Mouse (Mus musculus) testis, postnatal 10 days (tissue): ENCODE data around the gene Lmln.
"Not testable (repeated sequence)": the region's sequence is repeated elsewhere in the genome, so short reads cannot be mapped to it uniquely, and the experiment has no call there.

Source experiments
- DNase-seq: peaks from one replicate; pipeline ENCODE4 v3.0.0; 2021; ENCODE audit warnings: low spot score

Lmln gene

GRCm38 (mm10) chr16:33062024-33062681 is at the start of gene Lmln:
Lmln (plus strand) TSS chr16:33062521.
- DNase-seq: peak; percentile 88

DNA sequence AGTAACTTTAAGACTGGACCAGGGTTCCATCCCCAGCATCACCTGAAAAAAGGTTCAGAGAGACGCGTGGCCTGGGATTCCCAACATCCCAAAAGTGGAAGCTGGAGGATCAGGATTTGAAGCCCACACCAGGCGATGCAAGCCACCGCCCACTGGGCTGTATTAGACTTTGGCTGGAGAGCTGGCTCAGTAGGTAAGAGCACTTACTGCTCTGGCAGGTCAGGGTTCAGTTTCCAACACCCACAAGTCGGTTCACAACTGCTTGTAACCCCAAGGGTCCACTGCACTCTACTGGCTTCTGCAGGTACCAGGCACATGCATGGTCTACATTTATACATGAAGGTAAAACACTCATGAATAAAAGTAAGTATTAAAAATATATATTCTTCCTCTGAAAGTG is 48.5 kb upstream of the Lmln start:
- no peak for DNase-seq

DNA sequence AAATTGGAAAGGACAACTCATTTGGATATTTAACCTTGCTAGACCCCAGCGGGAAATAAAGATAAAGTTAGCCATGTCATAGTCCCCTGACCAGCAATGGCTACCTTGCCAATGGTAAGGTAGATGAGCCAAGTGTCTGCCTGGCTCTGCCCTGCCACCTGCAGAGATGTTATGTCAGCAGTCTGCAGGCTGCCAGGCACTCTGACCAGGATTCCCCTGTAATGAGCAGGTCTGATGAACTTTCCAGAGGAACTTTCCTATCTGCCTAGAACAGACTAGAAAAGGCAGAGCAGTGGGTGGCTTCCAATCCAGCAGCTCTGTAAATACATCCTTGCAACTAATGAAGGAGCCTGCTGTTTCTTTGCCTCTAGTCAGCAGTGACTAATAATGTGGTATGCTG is 47.4 kb upstream of the Lmln start:
- DNase-seq: no peak

DNA sequence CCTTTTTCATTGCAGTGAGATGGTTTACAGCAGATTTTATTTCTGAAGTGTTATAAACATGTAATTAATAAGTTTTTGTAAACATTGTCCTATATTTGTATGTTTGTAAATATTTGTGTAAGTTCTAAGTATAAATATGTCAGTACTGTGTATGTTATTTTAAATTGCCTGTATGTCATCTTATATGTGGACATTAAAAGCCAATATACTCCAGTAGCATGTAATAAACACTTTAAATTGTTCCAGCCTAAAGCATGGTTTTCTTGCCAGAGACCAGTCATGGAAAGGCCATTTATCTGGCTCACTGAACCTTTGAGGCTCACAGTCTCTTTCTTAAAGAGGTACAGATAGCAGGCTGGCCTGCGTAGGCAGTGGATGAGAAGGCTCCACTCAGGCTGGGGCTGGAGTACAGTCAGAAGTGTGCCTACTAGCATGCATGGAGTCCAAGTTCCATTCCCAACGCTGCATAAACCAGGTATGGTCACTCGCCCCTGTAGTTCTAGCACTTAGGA is 46.9 kb upstream of the Lmln start:
- no peak for DNase-seq

GRCm38 (mm10) chr16:33015986-33016385 is 46.3 kb upstream of the Lmln start:
- DNase-seq: no peak

- no peak for DNase-seq
Measured at GRCm38 (mm10) chr16:33017677-33018349, 44.5 kb upstream of the Lmln start.

DNA sequence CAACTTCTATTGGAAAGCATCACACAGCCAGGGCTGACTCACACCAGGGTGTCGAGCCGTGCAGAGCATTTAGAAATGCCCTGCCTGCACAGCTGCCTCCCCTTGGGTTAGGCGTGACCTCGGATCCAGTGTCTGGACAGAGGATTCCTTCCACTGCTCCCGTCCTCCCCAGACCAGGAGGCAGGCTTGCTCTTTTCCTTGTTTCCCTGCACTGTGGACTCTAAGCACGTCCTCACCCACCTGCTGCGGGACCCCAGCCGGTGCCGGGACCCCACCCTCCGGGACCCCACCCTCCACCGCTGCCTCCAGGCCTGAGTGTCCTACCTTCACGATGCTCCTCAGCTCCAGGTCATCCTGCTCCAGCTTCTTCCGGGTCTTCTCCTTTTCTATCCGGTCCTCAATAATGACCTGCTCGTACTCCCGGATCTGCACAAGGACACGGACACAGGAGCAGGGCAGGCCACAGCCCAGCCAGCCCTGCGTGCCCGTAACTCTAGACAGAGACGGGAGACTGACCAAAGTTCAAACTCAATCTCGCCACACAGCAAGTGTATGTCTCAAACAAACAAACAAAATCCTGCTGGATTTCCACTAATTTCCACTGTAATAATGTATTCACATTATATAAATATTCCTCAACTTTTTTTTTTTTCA is 43.1 kb upstream of the Lmln start:
- DNase-seq: peak; percentile 53

DNA sequence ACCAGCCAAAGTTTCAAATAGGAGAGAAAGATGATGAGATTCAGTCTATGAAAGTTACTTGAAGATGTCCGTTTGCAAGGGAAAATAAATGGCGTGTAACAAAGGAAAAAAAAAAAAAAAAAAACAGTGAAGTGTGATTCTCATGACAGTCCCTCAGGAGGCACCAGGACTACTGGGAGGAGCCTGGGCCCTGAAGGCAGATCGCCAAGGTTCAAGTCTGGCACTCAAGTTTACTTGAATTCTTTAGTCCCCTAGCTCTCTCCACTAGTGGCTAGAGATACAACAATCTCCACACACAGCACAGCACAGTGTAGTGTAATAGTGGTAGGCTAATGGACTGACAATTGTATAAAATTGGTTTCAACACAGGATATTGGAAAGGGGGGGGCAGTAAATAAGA is 40.9 kb upstream of the Lmln start:
- no peak for DNase-seq

- DNase-seq: peak; percentile 92
Measured at GRCm38 (mm10) chr16:33023750-33024149, 38.6 kb upstream of the Lmln start.

- DNase-seq: no peak
Measured at GRCm38 (mm10) chr16:33024456-33025104, 37.7 kb upstream of the Lmln start.

GRCm38 (mm10) chr16:33026357-33026756 is 36.0 kb upstream of the Lmln start:
- no peak for DNase-seq

- no peak for DNase-seq
Measured at GRCm38 (mm10) chr16:33036006-33036405, 26.3 kb upstream of the Lmln start.

DNA sequence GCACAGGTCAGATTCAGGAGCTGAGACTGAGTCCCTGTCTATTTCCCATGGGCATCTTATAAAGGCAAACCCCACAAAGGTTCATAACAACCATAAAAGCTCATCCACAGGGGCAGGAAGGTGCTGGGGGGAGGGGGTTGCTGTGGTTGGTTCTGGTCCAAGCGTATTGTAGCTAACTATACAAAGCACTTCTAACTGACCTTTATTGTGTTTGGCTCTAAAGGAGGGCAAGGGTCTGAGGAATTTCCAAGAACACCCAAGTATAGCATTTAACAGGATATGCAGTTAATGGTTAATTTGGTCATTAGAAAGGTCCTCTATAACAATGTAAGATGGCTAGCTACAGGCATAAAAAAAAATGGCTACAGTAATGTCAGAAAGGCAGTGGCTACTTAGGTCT is 19.6 kb upstream of the Lmln start:
- DNase-seq: no peak

- no peak for DNase-seq
Measured at GRCm38 (mm10) chr16:33043268-33043667, 19.1 kb upstream of the Lmln start.

GRCm38 (mm10) chr16:33048004-33048403 is 14.3 kb upstream of the Lmln start:
- DNase-seq: no peak

DNA sequence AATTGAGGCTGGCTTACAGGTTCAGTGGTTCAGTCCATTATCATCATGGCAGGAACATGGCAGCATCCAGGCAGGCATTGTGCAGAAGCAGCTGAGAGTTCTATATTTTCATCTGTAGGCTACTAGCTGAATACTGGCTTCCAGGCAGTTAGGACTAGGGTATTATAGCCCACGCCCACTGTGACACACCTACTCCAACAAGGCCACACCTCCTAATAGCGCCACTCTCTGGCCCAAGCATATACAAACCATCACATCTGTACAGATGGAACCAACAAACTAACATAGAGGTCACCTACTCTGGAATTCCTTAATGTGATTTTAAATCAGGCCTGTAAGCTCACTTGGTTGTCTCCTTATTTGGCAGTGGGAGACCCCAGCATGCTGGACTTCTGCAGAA is 13.6 kb upstream of the Lmln start:
- no peak for DNase-seq

DNA sequence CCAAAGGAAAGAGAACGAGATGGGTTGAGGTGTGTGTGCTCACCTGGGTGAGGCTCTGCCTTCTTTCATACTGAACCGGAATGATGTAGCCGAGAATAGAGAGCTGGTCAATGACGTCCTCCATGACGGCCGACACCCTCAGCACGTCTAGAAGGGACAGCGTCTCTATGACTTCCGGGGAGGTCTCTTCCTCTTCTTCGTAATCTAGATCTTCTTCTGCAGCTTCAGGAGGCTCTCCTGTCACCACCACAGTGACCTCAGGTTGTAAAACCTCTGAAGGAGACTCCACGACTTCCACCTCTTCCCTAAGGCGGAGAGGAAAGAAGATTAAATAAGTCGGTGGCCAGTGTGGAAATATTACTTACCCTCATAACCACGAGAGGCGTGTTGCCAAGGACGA is 12.5 kb upstream of the Lmln start:
- no peak for DNase-seq

DNA sequence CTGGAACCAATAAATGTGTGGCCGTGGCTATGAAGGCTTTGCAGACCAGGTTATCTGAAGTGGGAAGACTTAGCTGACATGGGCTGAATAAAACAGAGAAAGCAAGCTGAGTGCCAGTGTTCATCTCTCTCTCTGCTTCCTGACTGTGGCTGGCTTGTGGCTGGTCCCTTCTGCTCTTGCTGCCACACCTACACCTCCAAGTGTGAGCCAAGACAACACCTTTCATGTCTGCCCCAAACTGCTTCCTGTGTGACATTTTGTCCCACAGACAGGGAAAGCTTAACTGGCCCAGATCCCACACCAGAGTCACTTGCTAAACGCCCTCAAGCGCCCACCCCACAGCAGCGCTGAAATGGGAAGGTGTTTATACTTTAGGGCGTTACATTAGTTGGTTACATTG is 9.2 kb upstream of the Lmln start:
- DNase-seq: no peak

DNA sequence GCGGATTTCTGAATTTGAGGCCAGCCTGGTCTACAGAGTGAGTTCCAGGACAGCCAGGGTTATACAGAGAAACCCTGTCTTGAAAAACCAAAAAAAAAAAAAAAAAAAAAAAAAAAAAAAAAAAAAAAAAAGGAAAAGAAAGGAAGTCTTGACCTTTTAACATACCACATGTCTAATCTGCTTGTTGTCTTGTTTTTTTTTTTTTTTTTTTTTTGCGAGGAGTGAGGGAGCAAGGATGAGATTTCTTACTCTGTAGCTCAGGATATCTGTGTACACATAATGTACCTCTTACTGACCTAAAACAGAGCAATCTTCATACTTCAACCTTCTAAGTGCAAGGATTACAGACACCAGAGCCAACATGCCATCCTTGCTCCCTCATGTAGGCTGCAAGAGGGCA is 7.4 kb upstream of the Lmln start:
- not testable (repeated sequence) for DNase-seq

GRCm38 (mm10) chr16:33055655-33056054 is 6.7 kb upstream of the Lmln start:
- DNase-seq: no peak

- DNase-seq: peak; percentile 95
Measured at GRCm38 (mm10) chr16:33056095-33056785, 6.1 kb upstream of the Lmln start, which contains the start of the genes Iqcg and Rpl35a. Iqcg (minus strand) TSS chr16:33056218. Rpl35a (plus strand) TSS chr16:33056453.

DNA sequence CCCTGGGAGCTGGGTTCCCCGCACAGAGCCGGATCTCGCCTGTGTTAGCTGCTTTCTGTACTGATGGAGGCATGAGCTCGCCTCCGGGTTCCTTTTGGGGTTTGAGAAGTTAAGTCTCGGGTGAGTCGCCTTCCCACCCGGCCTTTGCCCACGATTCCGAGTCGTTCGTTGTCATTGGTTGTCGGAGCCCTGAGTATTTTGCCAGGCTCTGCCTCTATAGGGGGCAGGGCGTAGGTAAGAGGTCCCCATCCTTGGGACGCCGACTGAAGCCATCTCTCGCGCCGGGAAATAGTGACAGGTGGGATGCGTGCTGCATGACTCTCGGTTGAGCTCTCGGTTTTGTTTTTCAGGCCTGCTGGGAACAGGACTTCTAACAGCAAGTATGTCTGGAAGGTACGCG is 5.5 kb upstream of the Lmln start:
- no peak for DNase-seq
